Mouse (Mus musculus) kidney, adult 2 months (tissue): ENCODE results near the gene Optc.

Source experiments
- CTCF ChIP-seq: fragments of 200-500 bp; conservative IDR thresholded peaks from 2 replicates; pipeline ENCODE4 v1.5.1; 2011; ENCODE audit warnings: low read depth, mild to moderate bottlenecking, control low read depth, low read length, moderate library complexity, mixed read lengths; ENCODE audit not compliant: insufficient read depth, insufficient read length
- POLR2A ChIP-seq: fragments of 200-500 bp; IDR thresholded peaks from one replicate; pipeline ENCODE4 v1.6.1; 2011; ENCODE audit warnings: low read depth, low read length, control low read depth

GRCm38 (mm10) chr1:133925223-133925622, 17.4 kb upstream of the Optc start:
- TF ChIP-seq CTCF (no peak), POLR2A (no peak)
